Mouse (Mus musculus): Measurements from ENCODE around the gene Fam207a. TPM values are rescaled to one million over a fixed set of nuclear protein-coding genes. Genes with fewer than 3 reads are reported as not detected.

Gene Fam207a
- total RNA-seq (2023): 10 to 100 TPM; 25.9 to 27.2 TPM

DNA sequence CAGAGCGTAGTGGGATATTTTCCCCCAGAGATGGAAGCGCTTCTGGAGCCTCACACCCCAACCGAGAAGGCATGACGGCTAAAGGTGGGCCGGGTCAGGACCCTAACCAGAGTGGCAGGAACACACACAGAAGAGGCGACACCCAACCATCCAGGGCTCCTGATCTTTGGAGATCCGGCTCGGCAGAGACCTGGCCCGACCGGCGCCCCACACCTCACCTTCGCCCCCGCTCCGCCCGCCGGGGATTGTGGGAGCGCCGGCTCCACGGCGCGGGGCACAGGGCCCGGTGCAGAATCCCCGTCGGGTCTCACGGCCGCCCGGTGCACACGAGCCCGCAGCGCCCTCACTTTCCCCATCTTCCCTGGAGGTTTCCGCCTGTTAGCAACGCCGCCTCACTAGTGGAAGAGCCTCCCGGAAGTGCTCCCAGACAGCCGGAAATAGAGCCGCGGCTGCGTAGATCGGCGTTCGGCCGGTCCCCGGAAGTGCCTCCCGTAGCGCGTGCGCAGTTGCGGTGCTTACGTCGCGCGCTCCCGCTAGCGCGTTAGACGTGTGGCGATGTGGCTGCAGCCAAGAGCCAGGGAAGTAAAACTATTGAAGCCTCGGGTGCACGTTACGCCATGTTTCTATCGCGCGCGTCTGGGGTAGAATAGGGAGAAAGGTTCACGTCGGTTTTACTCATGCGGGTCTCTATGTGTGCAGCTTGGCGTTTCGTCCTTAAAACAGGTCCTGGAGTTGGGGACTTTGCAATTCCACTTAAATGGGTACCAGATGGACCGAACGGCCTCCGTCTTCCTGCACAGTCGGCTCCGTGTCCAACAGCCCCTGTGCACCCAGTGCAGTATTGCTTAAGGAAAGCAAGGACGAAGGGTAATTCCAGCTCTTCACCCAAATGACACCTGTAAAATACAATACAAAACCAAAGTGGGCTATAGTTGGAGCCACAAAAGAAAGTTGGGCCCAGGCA lies at the start of gene Fam207a:
TSS of gene Fam207a (minus strand) at position 401 of the 964 bp plus-strand sequence.

DNA sequence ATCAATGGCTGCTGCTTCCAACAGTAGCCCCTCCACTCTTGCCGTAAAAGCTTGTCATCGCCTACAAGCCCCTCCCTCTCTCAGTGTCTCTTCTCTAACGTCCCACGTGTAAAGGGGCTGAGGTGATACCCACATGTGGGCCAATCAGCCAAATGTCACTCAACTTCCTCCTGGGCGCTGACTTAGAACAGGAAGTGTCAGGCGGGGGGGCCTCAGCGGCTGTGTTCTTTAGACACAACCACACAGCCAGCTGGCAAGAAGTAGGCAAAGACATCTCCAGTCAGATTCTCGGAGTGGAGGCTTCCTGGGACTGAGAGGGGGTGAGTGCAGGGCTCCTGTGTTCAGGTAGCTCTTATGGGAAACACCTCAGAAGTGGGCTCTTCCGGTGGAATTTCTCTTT lies 14.6 kb upstream of the Fam207a start, which contains the start of gene Itgb2:
TSS of gene Itgb2 (plus strand) at position 113 of the 400 bp plus-strand sequence.

Other genes with a start within 250 kb of the Fam207a start
- 1 to 10 TPM; 2.1 to 2.6 TPM for gene Adarb1, start 97.5 kb downstream of the Fam207a start, total RNA-seq (2023)
- 10 to 100 TPM; 80.7 to 82.3 TPM for gene Itgb2, start 14.5 kb upstream of the Fam207a start, total RNA-seq (2023)
- 10 to 100 TPM; 80.4 to 90.8 TPM for gene Pttg1ip, start 65.9 kb upstream of the Fam207a start, total RNA-seq (2023)
- gene Sumo3, start 90.3 kb upstream of the Fam207a start, total RNA-seq (2023): 10 to 100 TPM; 54.1 to 62.0 TPM
- not detected for gene Gm49325, start 90.4 kb upstream of the Fam207a start, total RNA-seq (2023)
- 10 to 100 TPM; 33.4 to 47.6 TPM for gene Ube2g2, start 106.5 kb upstream of the Fam207a start, total RNA-seq (2023)
- 1 to 10 TPM; 4.1 to 4.3 TPM for gene Tspear, start 170.8 kb upstream of the Fam207a start, total RNA-seq (2023)
- not detected for gene Gm19402, start 175.0 kb upstream of the Fam207a start, total RNA-seq (2023)
- not detected for gene Gm9508, start 181.4 kb upstream of the Fam207a start, total RNA-seq (2023)
- gene Gm10272, start 190.8 kb upstream of the Fam207a start, total RNA-seq (2023): not detected
- gene Gm10024, start 195.7 kb upstream of the Fam207a start, total RNA-seq (2023): not detected
- gene Gm10142, start 200.0 kb upstream of the Fam207a start, total RNA-seq (2023): not detected
- not detected for gene Krtap12-1, start 204.8 kb upstream of the Fam207a start, total RNA-seq (2023)
- not detected for gene Gm10100, start 210.7 kb upstream of the Fam207a start, total RNA-seq (2023)
- gene Gm18596, start 226.9 kb upstream of the Fam207a start, total RNA-seq (2023): not detected
- not detected for gene Gm9736, start 235.6 kb upstream of the Fam207a start, total RNA-seq (2023)
- not detected for gene Gm3233, start 243.9 kb upstream of the Fam207a start, total RNA-seq (2023)

All from B cell, adult 67 days (primary cell).